Mouse (Mus musculus) lung, embryonic 15.5 days (tissue): Measurements from ENCODE around the gene Lpcat3. TPM values are rescaled to one million over a fixed set of nuclear protein-coding genes. Genes with fewer than 3 reads are reported as not detected.

ENCODE experiments used
- ATAC-seq: fragments of 200-750 bp; cut with Nextera tagmentation; 2 replicates; pipeline ENCODE4 v1.8.0; 2017; ENCODE audit warnings: moderate number of reproducible peaks, borderline replicate concordance; ENCODE audit not compliant: low FRiP score, low TSS enrichment; ENCODE audit errors: extremely low read depth
- H3K27ac ChIP-seq: fragments of 300-500 bp; sonication (generic); 2 replicates; pipeline ENCODE4 v1.5.1; 2015; ENCODE audit warnings: moderate library complexity, mild to moderate bottlenecking, inconsistent platforms
- H3K27me3 ChIP-seq: fragments of 300-500 bp; sonication (generic); 2 replicates; pipeline ENCODE4 v1.6.1; 2015; ENCODE audit warnings: inconsistent platforms
- H3K36me3 ChIP-seq: fragments of 300-500 bp; sonication (generic); 2 replicates; pipeline ENCODE4 v1.6.1; 2015; ENCODE audit warnings: inconsistent platforms
- H3K4me1 ChIP-seq: fragments of 300-500 bp; sonication (generic); 2 replicates; pipeline ENCODE4 v1.6.1; 2015; ENCODE audit warnings: inconsistent platforms
- H3K4me2 ChIP-seq: fragments of 300-500 bp; sonication (generic); 2 replicates; pipeline ENCODE4 v1.6.1; 2015; ENCODE audit warnings: inconsistent platforms, mild to moderate bottlenecking, moderate library complexity
- H3K4me3 ChIP-seq: fragments of 300-500 bp; sonication (generic); 2 replicates; pipeline ENCODE4 v1.5.1; 2015; ENCODE audit warnings: mild to moderate bottlenecking, inconsistent platforms
- H3K9ac ChIP-seq: fragments of 300-500 bp; sonication (generic); 2 replicates; pipeline ENCODE4 v1.6.1; 2015; ENCODE audit warnings: inconsistent platforms
- H3K9me3 ChIP-seq: fragments of 300-500 bp; sonication (generic); 2 replicates; pipeline ENCODE4 v1.6.1; 2016; ENCODE audit warnings: inconsistent platforms
- WGBS: fragments of 180-500 bp; shearing (Covaris S2); methylation state at CpG from one replicate; pipeline ENCODE4 v1.1.7; 2015; 5-methylcytosine and 5-hydroxymethylcytosine counted together
- polyA plus RNA-seq: library from polyadenylated mRNA; unstranded; fragments of >200 nt; fragmentation: Nextera tagmentation; extraction: Ambion mirVana; gene quantifications from 2 replicates; pipeline ENCODE4 v1.2.1, GENCODE M21; 2015

Lpcat3 gene
- polyA plus RNA-seq, 1 experiment from 2014 or later: 61.9 TPM

- WGBS: 73% methylated on average over 8 of the region's 8 CpGs
- no peak for ATAC-seq
- Histone ChIP-seq H3K27me3 (no peaks in the 10 kb centered on the region), H3K36me3 (no peaks in the 10 kb centered on the region), H3K27ac (no peak overlapping the region), H3K4me1 (peaks cover 10% of the 10 kb centered on the region), H3K9ac (no peak overlapping the region), H3K4me3 (no peak overlapping the region), H3K4me2 (no peak overlapping the region), H3K9me3 (no peaks in the 10 kb centered on the region)
Measured at GRCm38 (mm10) chr6:124729850-124730705, 67.3 kb downstream of the Lpcat3 start.

- ATAC-seq: no peak
- no peaks in the 10 kb centered on the region for H3K9me3 ChIP-seq
- peaks cover 10% of the 10 kb centered on the region for H3K4me1 ChIP-seq
- no peaks in the 10 kb centered on the region for H3K36me3 ChIP-seq
- no peak overlapping the region for H3K27ac ChIP-seq
- H3K4me2 ChIP-seq: no peak overlapping the region
- no peak overlapping the region for H3K4me3 ChIP-seq
- H3K9ac ChIP-seq: no peak overlapping the region
- H3K27me3 ChIP-seq: no peaks in the 10 kb centered on the region
- 78% methylated on average over 7 of the region's 7 CpGs for WGBS
Measured at GRCm38 (mm10) chr6:124731038-124731437, 68.2 kb downstream of the Lpcat3 start.

- Histone ChIP-seq H3K4me1 (peaks cover 11% of the 10 kb centered on the region), H3K27me3 (no peaks in the 10 kb centered on the region), H3K4me2 (peak overlapping the region; percentile 28), H3K4me3 (peak overlapping the region; percentile 14), H3K9me3 (no peaks in the 10 kb centered on the region), H3K36me3 (no peaks in the 10 kb centered on the region), H3K27ac (peak overlapping the region; percentile 36; the same call in 1 of the 2 replicates), H3K9ac (peak overlapping the region; percentile 14; the same call in 1 of the 2 replicates)
- peak; percentile 47; the same call in 1 of the 2 replicates for ATAC-seq
- 52% methylated on average over 19 of the region's 19 CpGs for WGBS
Measured at GRCm38 (mm10) chr6:124732476-124733370, 69.9 kb downstream of the Lpcat3 start.

- ATAC-seq: no peak
- no peak overlapping the region for H3K9ac ChIP-seq
- peaks cover 26% of the 10 kb centered on the region for H3K4me1 ChIP-seq
- H3K36me3 ChIP-seq: no peaks in the 10 kb centered on the region
- 83% methylated on average over 3 of the region's 3 CpGs for WGBS
- no peak overlapping the region for H3K4me3 ChIP-seq
- no peak overlapping the region for H3K4me2 ChIP-seq
- no peaks in the 10 kb centered on the region for H3K27me3 ChIP-seq
- H3K27ac ChIP-seq: no peak overlapping the region
- no peaks in the 10 kb centered on the region for H3K9me3 ChIP-seq
Measured at GRCm38 (mm10) chr6:124734417-124734816, 71.6 kb downstream of the Lpcat3 start.

- Histone ChIP-seq H3K36me3 (no peaks in the 10 kb centered on the region), H3K4me3 (no peak overlapping the region), H3K9me3 (no peaks in the 10 kb centered on the region), H3K4me2 (no peak overlapping the region), H3K9ac (no peak overlapping the region), H3K27ac (no peak overlapping the region), H3K4me1 (peaks cover 40% of the 10 kb centered on the region), H3K27me3 (no peaks in the 10 kb centered on the region)
- WGBS: 79% methylated on average over 11 of the region's 11 CpGs
- ATAC-seq: no peak
Measured at GRCm38 (mm10) chr6:124737040-124737439, 74.2 kb downstream of the Lpcat3 start.

- Histone ChIP-seq H3K9me3 (no peaks in the 10 kb centered on the region), H3K4me1 (peaks cover 31% of the 10 kb centered on the region), H3K9ac (peak within 1 kb of the TSS; percentile 16; the same call in 1 of the 2 replicates), H3K27ac (peak within 1 kb of the TSS; percentile 99), H3K36me3 (peaks cover 11% of the 10 kb centered on the region), H3K27me3 (no peaks in the 10 kb centered on the region), H3K4me3 (peak within 1 kb of the TSS; percentile 11; the same call in 1 of the 2 replicates), H3K4me2 (peak within 1 kb of the TSS; percentile 84)
- WGBS: 27% methylated on average over 15 of the region's 15 CpGs
- peak; percentile 40 for ATAC-seq
Measured at GRCm38 (mm10) chr6:124738511-124739023, 75.7 kb downstream of the Lpcat3 start, which contains the start of gene Ptpn6. TSS of gene Ptpn6 (minus strand) at chr6:124738714.

GRCm38 (mm10) chr6:124739231-124739796, 76.5 kb downstream of the Lpcat3 start:
- ATAC-seq: no peak
- peak overlapping the region; percentile 84; the same call in 1 of the 2 replicates for H3K4me2 ChIP-seq
- H3K27me3 ChIP-seq: no peaks in the 10 kb centered on the region
- H3K9me3 ChIP-seq: no peaks in the 10 kb centered on the region
- peaks cover 31% of the 10 kb centered on the region for H3K4me1 ChIP-seq
- H3K9ac ChIP-seq: peak overlapping the region; percentile 16; the same call in 1 of the 2 replicates
- no peak overlapping the region for H3K4me3 ChIP-seq
- H3K36me3 ChIP-seq: peaks cover 18% of the 10 kb centered on the region
- H3K27ac ChIP-seq: peak overlapping the region; percentile 99
- 81% methylated on average over 10 of the region's 10 CpGs for WGBS

- peak; percentile 8 for ATAC-seq
- WGBS: 0% methylated on average over 29 of the region's 29 CpGs
- H3K4me2 ChIP-seq: peak overlapping the region; percentile 84
Measured at GRCm38 (mm10) chr6:124740211-124740887, 77.5 kb downstream of the Lpcat3 start.

GRCm38 (mm10) chr6:124740888-124741761, 78.3 kb downstream of the Lpcat3 start, which contains the start of gene Grcc10:
TSS of gene Grcc10 (minus strand) at chr6:124741374.
- peak; percentile 86 for ATAC-seq
- H3K4me3 ChIP-seq: peak within 1 kb of the TSS; percentile 63
- 0% methylated on average over 41 of the region's 41 CpGs for WGBS

More at GRCm38 (mm10) chr6:124740211-124740887, 77.5 kb downstream of the Lpcat3 start:
- Histone ChIP-seq H3K4me1 (peaks cover 34% of the 10 kb centered on the region), H3K27ac (peak overlapping the region; percentile 99), H3K9ac (peak overlapping the region; percentile 89), H3K36me3 (peaks cover 27% of the 10 kb centered on the region), H3K4me3 (peak overlapping the region; percentile 63), H3K27me3 (no peaks in the 10 kb centered on the region), H3K9me3 (no peaks in the 10 kb centered on the region)

GRCm38 (mm10) chr6:124741842-124742241, 79.0 kb downstream of the Lpcat3 start:
- H3K9ac ChIP-seq: peak overlapping the region; percentile 89

More at GRCm38 (mm10) chr6:124740888-124741761, 78.3 kb downstream of the Lpcat3 start, which contains the start of gene Grcc10:
- Histone ChIP-seq H3K36me3 (peaks cover 27% of the 10 kb centered on the region), H3K27me3 (no peaks in the 10 kb centered on the region), H3K27ac (peak within 1 kb of the TSS; percentile 99), H3K9ac (peak within 1 kb of the TSS; percentile 89), H3K4me2 (peak within 1 kb of the TSS; percentile 84), H3K4me1 (peaks cover 37% of the 10 kb centered on the region), H3K9me3 (no peaks in the 10 kb centered on the region)

More at GRCm38 (mm10) chr6:124741842-124742241, 79.0 kb downstream of the Lpcat3 start:
- Histone ChIP-seq H3K4me3 (peak overlapping the region; percentile 63), H3K27me3 (no peaks in the 10 kb centered on the region), H3K9me3 (no peaks in the 10 kb centered on the region), H3K36me3 (peaks cover 31% of the 10 kb centered on the region), H3K4me2 (peak overlapping the region; percentile 84), H3K27ac (peak overlapping the region; percentile 99), H3K4me1 (peaks cover 44% of the 10 kb centered on the region)
- ATAC-seq: no peak
- 62% methylated on average over 3 of the region's 3 CpGs for WGBS
